8 mouse cellular contexts compared by ENCODE assay signal in genomic region chr13:17992697-17993514, GRCm38 (mm10). TPM values are rescaled to one million over a fixed set of nuclear protein-coding genes. Genes with fewer than 3 reads are reported as not detected.
DNase-seq lines count a peak whose midpoint lies in the region; ATAC-seq lines count a peak whose summit lies in the region.

Yae1d1 (minus strand) TSS chr13:17993349.

- H3K9me3 ChIP-seq in hindbrain, embryonic 15.5 days: no peaks in the 10 kb centered on the region

- ATAC-seq in hindbrain, embryonic 15.5 days (ENCODE audit: low FRiP score, low read depth): peak; percentile 99

- peak within 1 kb of the TSS; percentile 90 for H3K4me3 ChIP-seq in hindbrain, embryonic 15.5 days

- peak within 1 kb of the TSS; percentile 87 for H3K9ac ChIP-seq in hindbrain, embryonic 15.5 days

- H3K4me2 ChIP-seq in hindbrain, embryonic 15.5 days: peak within 1 kb of the TSS; percentile 86

- peak within 1 kb of the TSS; percentile 86 for H3K27ac ChIP-seq in hindbrain, embryonic 15.5 days (replicated peaks)

- under 1% methylated on average over 54 of the region's 54 CpGs for WGBS in hindbrain, embryonic 15.5 days

- H3K27me3 ChIP-seq in hindbrain, embryonic 15.5 days: no peaks in the 10 kb centered on the region

- H3K4me1 ChIP-seq in hindbrain, embryonic 15.5 days (replicated peaks): peaks cover 9% of the 10 kb centered on the region

- DNase-seq in T-cell, adult 2 months (ENCODE audit: low spot score): peak; percentile 86
- DNase-seq in cerebellum, postnatal 36 days: peak; percentile 91 to 92
- DNase-seq in frontal cortex, postnatal 36 days (ENCODE audit: low spot score in 2 of 2): peak; percentile 89 to 90
- peak; percentile 78 for DNase-seq in left cerebral cortex, adult 11 months (ENCODE audit: low spot score)
- DNase-seq in lung, postnatal 4 days: peak; percentile 94 to 95
- peak; percentile 95 for DNase-seq in retina, postnatal 7 days (ENCODE audit: low read depth, low spot score)
- peak; percentile 92 for DNase-seq in urinary bladder, adult 2 months (ENCODE audit: low spot score)

- H3K36me3 ChIP-seq in hindbrain, embryonic 15.5 days: no peaks in the 10 kb centered on the region

RNA-seq across cellular contexts. Expression of gene Yae1d1, which starts in this region (rescaled TPM):
- 70.9 and 80.6 TPM in 2 replicates for polyA plus RNA-seq in hindbrain, embryonic 15.5 days (2015; fragmentation: Nextera tagmentation; extraction: Ambion mirVana)
- 26.4 and 30.0 TPM in 2 replicates for polyA plus RNA-seq in urinary bladder, adult 2 months (2012; rRNA removed)

Comparison
In these comparisons a context has a peak if more than half of its experiments do, and no peak if none do; other contexts are left out.
1. Peak in every context shown above with its lines: DNase-seq, ATAC-seq, H3K4me3 ChIP-seq and H3K27ac ChIP-seq.